Mouse (Mus musculus): ENCODE results near the gene Mul1. TPM values are rescaled to one million over a fixed set of nuclear protein-coding genes. Genes with fewer than 3 reads are reported as not detected.

The Mul1 gene
- total RNA-seq, 2 experiments from 2014 or later = 54.7 to 56.9 TPM

DNA sequence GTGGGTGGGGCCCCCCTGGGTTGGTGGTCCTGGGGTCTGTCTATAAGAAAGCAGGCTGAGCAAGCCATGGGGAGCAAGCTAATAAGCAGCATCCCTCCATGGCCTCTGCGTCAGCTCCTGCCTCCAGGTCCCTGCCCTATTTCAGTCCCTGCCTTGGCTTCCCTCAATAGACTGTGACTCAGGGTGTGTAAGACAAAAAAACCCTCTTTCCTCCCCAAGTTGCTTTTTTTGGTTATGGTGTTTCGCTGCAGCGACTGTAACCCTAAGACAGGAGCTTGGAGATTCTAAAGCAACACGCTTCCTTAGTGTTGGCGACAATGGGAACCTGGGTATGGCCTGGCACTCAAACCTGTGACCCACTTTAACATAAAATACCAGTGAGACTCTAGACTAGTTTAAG lies 27.0 kb downstream of the Mul1 start:
- no peak for DNase-seq

DNA sequence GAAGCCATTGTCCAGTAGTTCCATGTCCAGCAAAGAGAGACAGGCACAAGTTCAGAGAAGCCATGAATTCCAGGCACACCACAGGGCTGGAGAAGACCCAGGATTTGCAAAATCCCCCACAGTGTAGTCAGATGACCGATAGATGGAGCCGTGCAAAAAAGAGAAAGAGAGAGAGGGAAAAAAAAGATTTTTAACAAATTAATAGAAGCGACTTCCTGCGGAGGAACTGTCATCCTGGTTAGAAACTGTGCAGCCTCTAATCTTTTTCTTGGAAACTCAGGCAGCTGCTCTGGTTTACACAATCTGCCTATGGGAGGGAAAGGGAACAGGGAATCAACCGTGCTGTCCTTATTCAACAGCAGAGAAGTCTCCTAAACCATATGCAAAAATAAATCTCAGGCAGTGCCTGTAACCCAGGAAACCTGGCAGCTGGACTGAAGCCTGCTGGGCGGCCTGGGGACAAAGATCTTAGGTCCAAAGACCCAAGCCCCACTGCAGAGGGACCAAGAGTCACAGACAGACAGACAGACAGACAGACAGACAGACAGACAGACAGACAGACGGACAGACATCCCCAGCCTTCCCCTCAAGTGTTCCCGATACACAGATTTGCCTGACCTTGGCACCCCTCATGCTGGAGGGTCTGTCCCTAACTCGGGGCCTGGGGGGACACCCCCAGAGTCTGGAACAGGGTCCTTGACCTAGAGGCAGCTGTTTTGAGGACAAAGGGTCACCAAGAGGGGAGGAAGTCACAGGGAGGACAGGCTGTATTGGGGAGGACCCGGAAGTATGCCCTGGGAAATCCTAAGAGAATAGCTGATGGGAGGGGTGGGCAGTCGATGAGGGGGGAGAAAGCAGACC lies 28.7 kb downstream of the Mul1 start:
- peak; percentile 47 for DNase-seq

DNA sequence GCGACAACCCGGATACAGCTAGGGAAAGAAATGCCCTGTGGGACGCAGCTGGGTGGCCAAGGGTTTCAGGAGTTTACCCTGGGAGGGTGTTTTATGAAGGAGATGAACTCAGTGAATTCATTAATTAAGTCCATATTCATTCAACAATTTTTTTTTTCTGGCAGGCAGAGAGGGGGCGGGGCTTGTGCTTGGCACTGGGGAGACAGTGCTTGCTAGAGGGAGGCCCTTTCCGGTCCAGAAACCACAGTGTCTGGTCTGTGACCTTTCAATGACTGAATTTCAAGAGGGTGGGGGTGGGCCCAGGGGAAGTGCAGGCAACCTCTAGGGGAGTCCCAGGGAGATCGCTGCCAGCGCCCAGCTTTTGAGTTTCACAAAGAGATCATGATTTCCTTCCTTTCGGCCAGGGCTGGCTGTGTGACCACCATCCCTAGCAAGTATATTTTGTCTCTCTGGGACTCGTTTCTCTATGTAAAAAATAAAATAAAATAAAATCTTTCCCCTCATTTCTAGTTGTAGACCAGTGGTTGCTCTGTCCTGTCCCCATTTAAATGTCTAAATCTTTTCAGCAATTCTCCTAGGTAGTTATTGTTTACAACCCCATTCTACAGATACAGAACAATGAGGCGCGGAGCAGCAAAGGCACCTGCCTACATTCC lies 29.5 kb downstream of the Mul1 start:
- peak; percentile 90 for DNase-seq

DNA sequence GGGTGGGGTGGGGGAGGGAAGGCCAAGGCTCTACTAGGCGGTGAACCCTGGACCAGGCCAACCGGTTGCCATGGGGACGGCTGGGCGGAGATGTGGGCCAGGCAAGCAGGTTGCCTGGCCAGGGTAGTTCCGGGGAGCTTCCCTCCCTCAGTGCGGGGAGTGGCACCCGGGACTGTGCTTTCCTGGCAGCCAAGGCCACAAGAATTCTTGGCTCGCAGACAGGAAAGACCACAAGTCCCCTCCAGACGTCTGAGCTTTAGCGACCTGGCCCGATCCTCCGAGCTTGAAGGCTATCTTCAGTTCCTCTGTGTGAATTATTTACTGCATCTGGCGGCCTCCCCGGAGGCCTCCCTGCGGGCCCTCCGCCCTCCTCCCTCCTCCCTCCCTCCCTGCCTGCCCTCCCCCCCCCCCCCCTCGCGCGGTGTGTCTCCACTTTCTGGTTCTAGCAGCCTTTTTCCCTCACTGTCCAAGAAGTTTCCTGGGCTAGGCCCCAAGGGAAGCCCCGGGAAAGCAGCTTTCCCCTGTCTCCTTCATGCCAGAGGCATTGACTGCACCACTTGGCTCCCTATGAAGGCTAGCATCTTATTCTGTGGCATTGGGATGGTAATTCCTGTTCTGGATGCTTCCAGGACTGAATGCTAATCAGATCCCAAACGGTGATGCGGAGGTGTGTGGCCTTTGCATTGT lies 30.3 kb downstream of the Mul1 start:
- DNase-seq = peak; percentile 86

DNA sequence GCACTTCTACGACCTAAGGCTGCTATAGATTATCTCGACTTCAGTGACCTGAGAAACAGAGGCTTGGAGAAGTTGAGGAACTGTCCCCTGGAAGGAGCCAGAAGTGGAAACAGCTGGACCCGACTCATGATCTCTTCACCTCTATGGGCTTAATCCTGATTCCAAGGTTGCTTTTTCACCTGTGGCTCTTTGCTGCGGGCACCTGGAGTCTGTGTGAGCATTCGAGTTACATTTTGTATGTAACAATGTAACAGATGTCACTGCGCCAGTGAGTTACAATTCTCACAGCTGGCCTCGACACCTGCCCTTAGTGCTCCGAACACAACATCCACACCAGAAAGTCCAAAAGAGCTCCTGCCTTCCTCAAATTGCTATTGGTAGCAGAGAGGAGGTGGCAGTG lies 31.0 kb downstream of the Mul1 start:
- no peak for DNase-seq

DNA sequence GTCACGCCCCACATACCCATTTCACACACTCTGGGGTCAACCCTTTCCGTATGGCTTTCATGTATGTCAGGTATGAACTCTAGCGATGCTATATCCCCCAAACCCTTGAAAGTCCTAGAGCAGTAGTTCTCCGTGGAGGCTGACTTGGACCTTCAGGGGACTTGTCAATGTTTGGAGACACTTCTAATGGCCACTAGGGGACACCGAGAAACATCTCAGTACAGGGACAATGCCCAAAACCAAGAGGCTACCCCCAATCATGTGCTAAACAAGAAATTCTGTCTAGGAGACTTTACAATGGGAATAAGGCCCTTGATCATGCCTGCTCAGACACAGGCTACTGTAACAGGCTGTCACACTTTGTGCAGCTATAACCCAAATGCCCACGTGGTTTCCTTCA lies 32.2 kb downstream of the Mul1 start:
- DNase-seq = no peak

DNA sequence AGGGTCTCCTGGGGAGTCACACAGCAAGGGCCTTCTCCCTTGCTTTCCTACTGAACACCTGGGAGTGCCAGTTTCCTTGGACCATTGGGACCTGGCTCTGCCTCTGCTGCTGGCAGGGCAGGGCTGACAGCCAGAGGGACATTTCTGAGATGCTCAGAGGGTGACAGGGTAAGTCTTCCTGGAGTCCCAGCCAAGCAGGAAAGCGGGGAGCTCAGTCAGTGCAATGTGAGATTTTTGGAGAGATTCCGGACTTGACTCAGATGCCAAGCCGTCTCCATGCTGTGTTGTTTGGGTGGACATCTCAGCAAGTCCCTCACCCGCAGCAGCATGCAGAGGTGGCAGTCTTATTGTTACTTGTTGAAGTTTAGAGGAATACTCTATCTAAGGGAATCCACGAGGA lies 33.0 kb downstream of the Mul1 start:
- no peak for DNase-seq

DNA sequence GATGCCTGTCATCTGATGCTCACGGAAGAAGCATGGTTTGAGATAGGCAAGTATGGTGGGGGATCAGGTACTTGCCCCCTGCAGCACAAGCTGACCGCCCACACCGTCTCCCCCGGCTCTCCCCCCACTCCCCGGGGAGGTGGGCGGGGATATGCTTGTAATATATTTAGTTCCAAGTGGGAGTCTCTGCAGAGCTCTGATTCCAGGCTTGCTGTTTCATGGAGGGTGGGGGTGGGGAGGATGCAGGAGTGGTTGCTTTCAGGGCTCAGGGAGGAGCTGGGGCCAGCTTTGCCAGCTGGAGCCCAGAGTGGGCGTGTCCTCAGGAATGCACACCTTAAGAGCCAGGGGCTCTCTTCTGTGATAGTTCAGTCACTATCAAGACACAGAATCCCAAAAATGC lies 34.6 kb downstream of the Mul1 start:
- DNase-seq = no peak

DNA sequence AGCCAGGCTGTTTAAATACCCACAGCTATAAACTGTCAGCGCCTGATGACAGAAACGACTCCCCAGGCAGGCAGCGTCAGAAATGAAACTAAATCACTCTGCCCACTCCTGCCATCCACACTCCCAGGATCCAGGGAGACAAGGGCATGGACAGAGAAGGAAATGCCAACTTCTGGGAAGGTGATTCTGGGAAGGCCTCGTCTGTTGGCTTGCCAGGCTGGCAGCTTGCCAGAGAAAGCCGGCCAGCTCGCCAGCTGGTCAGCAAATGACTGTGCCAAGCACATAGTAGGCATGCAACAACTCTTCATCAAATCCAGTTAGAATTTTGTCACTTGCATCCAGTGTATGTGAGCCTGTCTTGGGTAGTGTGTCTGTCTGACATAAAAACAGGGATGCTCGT lies 36.8 kb downstream of the Mul1 start:
- DNase-seq = no peak

DNA sequence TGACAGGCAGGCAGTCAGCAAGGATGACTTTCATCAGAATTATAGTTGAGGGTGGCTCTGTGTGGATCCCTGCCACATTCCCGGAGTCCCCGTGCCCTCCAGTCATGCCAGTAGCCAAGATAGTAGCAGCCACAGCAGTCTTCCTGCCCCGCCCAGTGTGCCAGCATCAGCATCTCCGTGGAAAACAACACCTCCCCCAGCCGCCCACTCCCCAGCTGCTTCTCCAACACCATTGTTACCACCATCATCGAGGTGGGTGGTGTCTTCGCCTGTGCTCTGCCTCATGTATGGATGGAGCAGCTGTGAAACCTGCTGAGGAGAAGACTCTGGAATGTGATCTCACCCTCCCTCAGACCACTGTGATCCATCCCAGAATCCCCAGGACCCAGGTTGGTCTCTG lies 45.1 kb downstream of the Mul1 start:
- no peak for DNase-seq

DNA sequence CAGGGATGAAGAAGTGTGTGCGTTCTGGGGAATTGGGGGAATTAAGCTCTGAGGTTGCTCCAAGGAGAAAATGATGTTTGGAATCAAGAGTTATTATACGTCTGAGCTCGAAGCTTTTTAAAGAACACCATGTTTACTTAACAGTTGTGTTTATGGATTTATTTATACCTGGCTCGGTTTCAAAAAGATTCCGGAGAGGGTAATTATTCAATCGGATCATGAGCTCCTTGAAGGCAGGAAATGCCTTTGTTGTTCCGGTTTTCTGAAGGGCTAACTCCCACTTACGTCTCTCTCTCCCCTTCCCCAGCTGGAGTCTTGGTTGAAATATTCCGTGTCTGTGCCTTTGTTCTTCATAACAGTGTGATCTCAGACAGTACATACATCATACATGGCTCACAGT lies 46.5 kb downstream of the Mul1 start:
- DNase-seq = no peak

DNA sequence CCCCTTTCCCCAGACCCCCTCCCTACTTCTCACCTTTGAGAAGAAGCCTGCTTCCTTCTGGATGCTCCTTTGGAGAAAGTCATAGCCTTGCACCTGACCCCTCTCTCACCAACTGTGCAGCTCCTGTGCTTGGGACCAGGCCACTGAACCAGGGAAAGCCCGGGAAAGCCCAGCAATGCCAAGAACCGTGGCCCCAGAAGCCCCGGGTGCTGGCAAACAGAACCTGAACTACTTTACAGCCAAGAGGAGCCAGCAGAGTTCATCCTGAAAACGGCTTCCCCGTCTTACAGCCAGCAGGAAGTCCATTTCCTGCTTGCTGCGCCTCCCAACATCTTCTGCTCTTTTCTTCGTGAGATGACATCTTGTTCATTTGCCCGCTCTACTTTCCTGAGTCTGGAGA lies 48.2 kb downstream of the Mul1 start:
- no peak for DNase-seq

DNA sequence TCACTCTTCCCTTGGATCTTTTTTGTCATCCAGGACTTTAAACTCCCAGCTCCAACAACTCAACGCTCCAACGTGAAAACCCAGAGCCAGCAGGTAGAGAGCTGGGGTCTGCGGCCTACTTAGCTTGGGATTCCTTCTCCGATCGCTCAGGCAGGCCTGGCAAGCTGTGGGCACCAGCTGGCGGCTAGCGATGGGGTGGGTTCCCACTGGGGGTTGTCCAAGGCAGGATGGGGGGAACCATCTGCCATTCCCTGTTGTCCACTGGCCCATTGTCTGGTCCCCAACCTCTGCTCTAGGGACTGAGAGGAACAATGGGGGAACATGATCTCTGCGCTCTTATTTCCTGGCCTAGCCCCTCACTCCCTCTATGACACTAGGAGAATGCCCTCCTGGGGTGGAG lies 53.8 kb downstream of the Mul1 start:
- DNase-seq = no peak

DNA sequence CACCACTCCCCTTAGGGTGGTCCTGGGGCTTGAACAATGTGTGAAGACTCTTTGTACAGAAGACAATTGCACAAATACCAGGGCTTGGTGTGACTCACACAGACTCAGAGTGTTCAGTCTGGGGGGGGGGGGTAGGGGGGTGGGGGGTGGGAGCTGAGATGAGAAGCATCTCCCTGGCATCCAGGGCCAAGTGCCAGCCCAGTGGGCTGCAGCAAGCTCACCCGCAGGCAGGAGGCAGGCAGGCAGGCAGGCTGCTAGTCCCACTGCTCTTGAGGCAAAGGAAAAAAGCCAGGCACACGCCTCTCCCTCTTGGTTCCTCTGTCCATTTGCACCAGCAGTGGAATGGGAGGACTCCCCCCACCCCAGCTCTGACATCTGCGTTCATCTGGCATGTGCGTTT lies 56.6 kb downstream of the Mul1 start:
- no peak for DNase-seq

Other genes starting within 250 kb of the Mul1 start
- 100 to 1,000 TPM; 153 to 170 TPM for gene Hp1bp3, start 218.4 kb upstream of the Mul1 start, total RNA-seq (2021)
- 1 to 10 TPM; 1.2 to 1.6 TPM for gene Sh2d5, start 184.3 kb upstream of the Mul1 start, total RNA-seq (2021)
- gene Kif17, start 184.2 kb upstream of the Mul1 start, total RNA-seq (2021) = 1 to 10 TPM; 3.1 to 3.5 TPM
- gene Ddost, start 129.9 kb upstream of the Mul1 start, total RNA-seq (2021) = 100 to 1,000 TPM; 118 to 129 TPM
- gene Pink1, start 108.4 kb upstream of the Mul1 start, total RNA-seq (2021) = 100 to 1,000 TPM; 171 to 188 TPM
- 10 to 100 TPM; 12.3 to 13.4 TPM for gene Cda, start 66.7 kb upstream of the Mul1 start, total RNA-seq (2021)
- gene Fam43b, start 38.1 kb upstream of the Mul1 start, total RNA-seq (2021) = 1 to 10 TPM; 1.8 to 2.0 TPM
- 10 to 100 TPM; 17.3 to 22.9 TPM for gene Camk2n1, start 19.6 kb downstream of the Mul1 start, total RNA-seq (2021)
- under 1 TPM; 0.18 to 0.30 TPM for gene Vwa5b1, start 201.2 kb downstream of the Mul1 start, total RNA-seq (2021)

All from adrenal gland, postnatal 10 days (tissue).